Mouse (Mus musculus): ENCODE results near the gene Ptrh1. TPM values are rescaled to one million over a fixed set of nuclear protein-coding genes. Genes with fewer than 3 reads are reported as not detected.

Gene Ptrh1
- total RNA-seq (2023; ENCODE audit: inconsistent age): 2.5 to 7.2 TPM (median 3.3 TPM) in 4 replicates

GRCm38 (mm10) chr2:32775359-32776074 is at the start of gene Ptrh1, which contains the start of gene Ttc16:
TSS of gene Ptrh1 (plus strand) at chr2:32775786.
TSS of gene Ttc16 (minus strand) at chr2:32775633.

GRCm38 (mm10) chr2:32740916-32741272 is 34.7 kb upstream of the Ptrh1 start, which contains the start of gene 6330409D20Rik:
TSS of gene 6330409D20Rik (minus strand) at chr2:32741016.

GRCm38 (mm10) chr2:32757056-32757845 is 18.3 kb upstream of the Ptrh1 start, which contains the start of gene Tor2a:
TSS of gene Tor2a (plus strand) at chr2:32757234.

GRCm38 (mm10) chr2:32784048-32784681 is 8.6 kb downstream of the Ptrh1 start, which contains the start of gene Cfap157:
TSS of gene Cfap157 (minus strand) at chr2:32784428.

Other genes starting within 250 kb of the Ptrh1 start
- gene Fam102a, start 240.5 kb upstream of the Ptrh1 start, total RNA-seq (2023; ENCODE audit: inconsistent age): 61.5 to 65.8 TPM (median 63.9 TPM) in 4 replicates
- gene Dpm2, start 204.9 kb upstream of the Ptrh1 start, total RNA-seq (2023; ENCODE audit: inconsistent age): 66.0 to 73.0 TPM (median 69.5 TPM) in 4 replicates
- gene Pip5kl1, start 201.0 kb upstream of the Ptrh1 start, total RNA-seq (2023; ENCODE audit: inconsistent age): 0.64 to 0.84 TPM (median 0.79 TPM) in 4 replicates
- not detected in 4 replicates for gene 9430097D07Rik, start 200.1 kb upstream of the Ptrh1 start, total RNA-seq (2023; ENCODE audit: inconsistent age)
- gene St6galnac4, start 188.7 kb upstream of the Ptrh1 start, total RNA-seq (2023; ENCODE audit: inconsistent age): 60.4 to 66.2 TPM (median 64.5 TPM) in 4 replicates
- 7.2 to 13.8 TPM (median 9.2 TPM) in 4 replicates for gene St6galnac6, start 176.1 kb upstream of the Ptrh1 start, total RNA-seq (2023; ENCODE audit: inconsistent age)
- gene Ak1, start 154.0 kb upstream of the Ptrh1 start, total RNA-seq (2023; ENCODE audit: inconsistent age): 0.26 to 1.2 TPM (median 0.62 TPM) in 4 replicates
- 0.45 to 0.99 TPM (median 0.67 TPM) in 4 replicates for gene Eng, start 129.2 kb upstream of the Ptrh1 start, total RNA-seq (2023; ENCODE audit: inconsistent age)
- 26.9 to 36.5 TPM (median 31.6 TPM) in 4 replicates for gene Fpgs, start 71.6 kb upstream of the Ptrh1 start, total RNA-seq (2023; ENCODE audit: inconsistent age)
- gene Cdk9, start 62.7 kb upstream of the Ptrh1 start, total RNA-seq (2023; ENCODE audit: inconsistent age): 135 to 164 TPM (median 162 TPM) in 4 replicates
- gene Sh2d3c, start 54.7 kb upstream of the Ptrh1 start, total RNA-seq (2023; ENCODE audit: inconsistent age): 89.6 to 94.2 TPM (median 93.4 TPM) in 4 replicates
- not detected in 4 replicates for gene 6330409D20Rik, start 34.8 kb upstream of the Ptrh1 start, total RNA-seq (2023; ENCODE audit: inconsistent age)
- gene Tor2a, start 18.6 kb upstream of the Ptrh1 start, total RNA-seq (2023; ENCODE audit: inconsistent age): 31.3 to 39.1 TPM (median 34.5 TPM) in 4 replicates
- gene Ttc16, start 153 bp upstream of the Ptrh1 start, total RNA-seq (2023; ENCODE audit: inconsistent age): 0.24 to 0.61 TPM in 2 of 4 replicates, not detected in the others
- 0.32 TPM in 1 of 4 replicates, not detected in the others for gene Cfap157, start 8.6 kb downstream of the Ptrh1 start, total RNA-seq (2023; ENCODE audit: inconsistent age)
- 3.9 to 5.8 TPM (median 5.1 TPM) in 4 replicates for gene Stxbp1, start 71.5 kb downstream of the Ptrh1 start, total RNA-seq (2023; ENCODE audit: inconsistent age)
- gene Fam129b, start 100.3 kb downstream of the Ptrh1 start, total RNA-seq (2023; ENCODE audit: inconsistent age): 1.4 to 2.3 TPM (median 1.9 TPM) in 4 replicates
- 883 to 1,046 TPM (median 954 TPM) in 4 replicates for gene Rpl12, start 185.8 kb downstream of the Ptrh1 start, total RNA-seq (2023; ENCODE audit: inconsistent age)
- 13.4 to 23.0 TPM (median 18.7 TPM) in 4 replicates for gene Lrsam1, start 185.8 kb downstream of the Ptrh1 start, total RNA-seq (2023; ENCODE audit: inconsistent age)
- 5.7 to 12.4 TPM (median 6.3 TPM) in 4 replicates for gene Slc2a8, start 206.3 kb downstream of the Ptrh1 start, total RNA-seq (2023; ENCODE audit: inconsistent age)

Data from B cell, adult (primary cell).